Mouse (Mus musculus) erythroblast, embryonic 14.5 days (primary cell): ENCODE data around the gene Ros1.

ENCODE experiments used
- GATA1 ChIP-seq: IDR thresholded peaks from 2 replicates; pipeline ENCODE4 v1.6.1; 2012; ENCODE audit warnings: low read length, inconsistent platforms, mixed read lengths
- TAL1 ChIP-seq: IDR thresholded peaks from 3 replicates; pipeline ENCODE4 v1.6.1; 2012; ENCODE audit warnings: low read length, inconsistent platforms, mixed read lengths

DNA sequence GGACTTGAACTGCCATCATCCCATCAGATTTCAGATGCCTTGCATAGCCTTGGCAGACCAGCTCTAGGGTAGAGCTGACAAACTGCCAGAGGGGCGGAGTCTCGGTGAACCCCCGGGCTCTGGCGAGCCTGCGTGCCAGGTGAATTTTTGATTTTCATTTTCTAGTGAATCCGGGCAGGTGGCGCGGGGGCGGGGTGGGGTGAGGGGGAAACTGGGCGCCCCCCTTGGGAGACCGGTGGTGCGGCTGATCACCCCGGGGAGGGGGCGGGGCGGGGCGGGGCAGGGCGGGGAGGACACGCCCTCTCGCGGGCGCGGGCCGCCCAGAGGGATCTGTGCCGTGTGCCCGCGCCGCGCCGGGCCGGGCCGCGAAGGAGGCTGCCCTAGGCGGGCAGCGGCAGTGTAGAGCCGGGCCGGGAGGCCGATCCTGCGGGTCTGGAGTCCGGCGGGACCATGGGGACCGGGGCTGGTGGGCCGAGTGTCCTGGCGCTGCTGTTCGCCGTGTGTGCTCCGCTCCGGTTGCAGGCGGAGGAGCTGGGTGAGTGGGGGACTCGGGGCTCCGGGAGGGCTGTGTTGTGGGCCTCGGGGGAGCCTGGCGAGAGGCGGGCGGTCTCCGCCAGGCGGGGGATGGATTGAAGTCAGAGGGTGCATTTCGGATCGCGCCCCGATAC lies 38.4 kb upstream of the Ros1 start, which contains the start of gene Dcbld1:
- no peak for TF ChIP-seq GATA1
- TF ChIP-seq TAL1 = no peak
